Mouse (Mus musculus): ENCODE measurements around the gene Vwa8.
"Not testable (repeated sequence)": the region's sequence is repeated elsewhere in the genome, so short reads cannot be mapped to it uniquely, and the experiment has no call there.

Vwa8 gene

GRCm38 (mm10) chr14:78881563-78881962 is 32.7 kb downstream of the Vwa8 start:
- no peak for DNase-seq (ENCODE audit: low read depth in 2 of 2, low spot score in 2 of 2)

GRCm38 (mm10) chr14:78885915-78886534 is 37.2 kb downstream of the Vwa8 start:
- no peak for DNase-seq (ENCODE audit: low read depth in 2 of 2, low spot score in 2 of 2)

- DNase-seq (ENCODE audit: low read depth in 2 of 2, low spot score in 2 of 2), result no peak
Observed at GRCm38 (mm10) chr14:78886566-78887234, 37.8 kb downstream of the Vwa8 start.

- DNase-seq (ENCODE audit: low read depth in 2 of 2, low spot score in 2 of 2), result not testable (repeated sequence)
Observed at GRCm38 (mm10) chr14:78887494-78887893, 38.6 kb downstream of the Vwa8 start.

DNA sequence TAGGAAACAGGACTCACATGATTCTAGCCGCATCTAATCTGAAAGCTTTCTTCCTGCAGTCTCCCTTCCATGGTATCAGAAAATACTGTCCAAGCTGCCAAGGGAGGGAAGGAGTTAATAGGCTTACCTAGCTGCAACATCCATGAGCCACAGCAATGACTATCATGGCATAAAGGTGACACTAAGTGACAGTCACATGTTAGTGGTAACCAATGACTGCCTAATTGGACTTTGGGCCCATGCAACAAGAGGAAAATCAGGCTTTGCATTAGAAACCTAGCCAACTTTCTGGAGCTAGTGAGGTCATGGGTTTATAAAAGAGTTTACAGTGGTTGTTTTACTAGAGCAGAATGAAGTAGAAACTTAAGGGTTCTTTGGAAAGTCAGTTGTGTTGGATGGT is 46.6 kb downstream of the Vwa8 start:
- no peak for DNase-seq (ENCODE audit: low read depth in 2 of 2, low spot score in 2 of 2)

- DNase-seq (ENCODE audit: low read depth in 2 of 2, low spot score in 2 of 2), result no peak
Observed at GRCm38 (mm10) chr14:78896252-78896651, 47.4 kb downstream of the Vwa8 start.

- no peak for DNase-seq (ENCODE audit: low read depth in 2 of 2, low spot score in 2 of 2)
Observed at GRCm38 (mm10) chr14:78900770-78901169, 51.9 kb downstream of the Vwa8 start.

DNA sequence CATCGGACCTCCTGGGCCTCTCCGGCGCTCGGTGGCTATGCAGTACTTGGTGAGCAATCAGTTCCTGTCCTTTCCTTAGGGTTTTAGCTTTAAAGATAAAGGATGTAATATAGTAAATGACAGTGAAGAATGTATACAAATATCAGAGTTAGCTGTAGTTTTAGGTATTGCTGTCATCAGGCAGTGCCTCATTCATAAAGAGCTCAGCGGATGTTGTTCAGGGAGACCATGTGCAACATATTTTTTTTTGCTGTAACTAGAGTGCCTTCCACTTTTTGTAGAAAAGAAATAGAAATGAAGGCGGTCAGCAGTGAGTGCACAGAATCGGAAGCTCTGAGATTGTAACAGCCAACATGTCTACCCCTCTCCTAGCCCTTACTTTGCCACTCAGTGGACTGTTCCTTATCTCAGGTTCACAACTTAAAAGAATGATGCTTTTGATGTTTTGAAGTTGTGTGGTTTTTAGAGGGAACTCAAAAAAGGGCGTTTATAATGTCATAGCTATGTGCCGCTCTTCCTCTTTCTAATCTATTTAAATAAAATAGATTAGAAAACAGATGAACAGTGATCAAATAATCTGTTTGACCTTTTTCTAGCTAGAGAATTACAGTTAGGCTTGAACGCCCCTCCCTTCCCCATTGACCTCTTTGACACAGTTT is 59.5 kb downstream of the Vwa8 start:
- DNase-seq (ENCODE audit: low read depth in 2 of 2, low spot score in 2 of 2), result peak in 1 of 2 experiments; percentile 9

GRCm38 (mm10) chr14:78912076-78912475 is 63.2 kb downstream of the Vwa8 start:
- no peak for DNase-seq (ENCODE audit: low read depth in 2 of 2, low spot score in 2 of 2)

DNA sequence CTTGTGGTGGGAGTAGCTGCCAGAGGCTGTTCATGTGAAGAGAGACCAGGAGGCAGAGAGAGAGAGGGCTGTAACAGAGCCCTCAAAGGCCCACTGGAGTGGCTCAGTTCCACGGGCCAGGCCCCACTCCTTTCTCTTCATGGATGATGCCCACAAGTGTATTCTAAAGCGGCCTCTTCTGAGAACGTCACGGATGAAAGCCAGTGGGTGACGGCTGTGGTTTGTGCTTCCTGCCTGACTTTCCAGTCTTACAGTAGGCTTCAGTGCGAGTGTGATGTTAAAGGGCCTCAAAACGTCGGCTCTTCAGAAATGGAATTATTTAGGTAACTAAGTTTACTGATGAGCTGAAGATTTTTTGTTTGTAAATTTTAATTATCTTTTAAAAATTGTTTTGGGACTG is 65.3 kb downstream of the Vwa8 start:
- peak; percentile 75 to 77 for DNase-seq (ENCODE audit: low read depth in 2 of 2, low spot score in 2 of 2)

DNA sequence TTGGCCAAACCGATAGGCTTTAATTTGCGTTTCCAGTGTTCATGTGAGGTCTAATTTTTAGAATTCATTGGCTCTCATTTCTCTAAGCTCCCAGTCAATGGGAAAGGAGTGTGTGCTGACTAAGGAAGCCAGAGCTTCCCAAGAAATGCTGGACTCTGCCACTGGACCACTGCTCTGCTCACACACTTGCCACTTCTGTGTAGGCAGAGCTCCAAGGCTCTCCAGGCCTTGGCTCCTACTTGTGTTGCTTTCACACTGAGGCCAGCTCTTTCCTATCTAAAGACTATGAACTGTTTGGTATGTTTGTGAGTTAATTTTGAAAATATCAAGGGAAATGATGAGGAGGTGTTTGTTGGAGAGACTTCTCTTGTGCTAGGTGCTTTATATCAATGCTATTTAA is 67.8 kb downstream of the Vwa8 start:
- no peak for DNase-seq (ENCODE audit: low read depth in 2 of 2, low spot score in 2 of 2)

DNA sequence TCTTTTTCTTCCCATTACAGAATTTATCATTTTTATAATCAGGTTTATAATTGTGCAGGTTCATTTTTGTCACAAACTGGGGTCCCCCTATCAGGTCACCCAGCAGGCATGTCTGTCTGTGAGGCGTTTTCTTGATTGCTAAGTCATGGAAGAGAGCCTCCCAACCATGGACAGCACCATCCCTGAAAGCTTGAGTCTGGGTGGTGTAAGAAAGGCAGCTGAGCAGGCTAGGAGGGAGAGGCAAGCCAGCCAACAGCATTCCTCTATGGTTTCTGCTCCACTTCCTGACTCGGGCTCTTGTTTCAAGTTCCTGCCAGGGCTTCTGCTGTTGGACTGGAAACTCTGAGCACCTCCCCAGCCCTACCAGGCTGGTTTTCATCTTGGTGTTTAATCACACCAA is 72.4 kb downstream of the Vwa8 start:
- no peak for DNase-seq (ENCODE audit: low read depth in 2 of 2, low spot score in 2 of 2)

DNA sequence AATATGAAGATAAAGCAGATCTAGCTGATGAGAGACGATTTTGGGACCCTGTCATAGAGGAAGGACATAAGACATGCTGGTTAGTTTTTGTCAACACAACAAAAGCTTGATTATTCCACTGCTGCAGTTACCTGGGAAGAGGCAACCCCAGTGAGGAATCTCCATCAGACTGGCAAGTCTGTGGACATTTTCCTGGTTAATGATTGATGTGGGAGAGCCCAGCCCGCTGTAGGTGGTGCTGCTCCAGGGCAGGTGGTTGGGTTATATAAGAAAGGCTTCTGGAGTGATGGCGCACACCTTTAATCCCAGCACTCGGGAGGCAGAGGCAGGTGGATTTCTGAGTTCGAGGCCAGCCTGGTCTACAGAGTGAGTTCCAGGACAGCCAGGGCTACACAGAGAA is 74.8 kb downstream of the Vwa8 start:
- no peak for DNase-seq (ENCODE audit: low read depth in 2 of 2, low spot score in 2 of 2)

DNA sequence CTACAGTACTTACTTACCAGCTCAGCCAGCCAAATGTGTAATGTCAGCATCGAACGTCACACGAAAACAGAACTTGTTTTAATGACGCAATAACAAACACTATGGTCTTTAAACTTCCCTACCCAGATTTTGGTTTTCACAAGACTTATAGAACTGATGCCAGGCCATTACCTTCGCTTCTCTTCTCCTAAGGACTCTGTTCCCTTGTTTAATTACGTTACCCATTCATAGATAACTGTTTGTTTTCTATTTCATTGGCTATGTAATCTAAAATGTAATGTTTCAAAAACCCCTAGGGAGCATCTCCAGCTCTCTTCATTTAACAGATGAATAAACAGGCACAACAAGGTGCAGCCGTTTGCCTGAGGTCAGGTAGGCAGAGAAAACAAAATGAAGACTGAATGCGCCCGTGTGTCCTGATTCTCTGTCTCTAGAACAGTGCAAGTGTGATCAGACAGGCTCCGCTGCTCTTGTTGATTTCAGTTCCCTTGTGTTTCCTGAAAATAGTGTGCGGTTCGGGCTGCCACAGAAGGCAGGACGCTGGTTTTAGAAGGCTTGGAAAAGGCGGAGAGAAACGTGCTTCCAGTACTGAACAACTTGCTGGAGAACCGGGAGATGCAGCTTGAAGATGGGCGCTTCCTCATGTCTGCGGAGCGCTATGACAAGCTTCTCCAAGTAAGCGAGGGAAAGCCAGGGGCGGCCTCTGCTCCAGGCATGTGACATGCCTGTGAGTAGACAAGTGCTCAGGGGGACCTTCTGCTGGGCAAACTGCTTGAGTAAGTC is 76.1 kb downstream of the Vwa8 start:
- no peak for DNase-seq (ENCODE audit: low read depth in 2 of 2, low spot score in 2 of 2)

- no peak for DNase-seq (ENCODE audit: low read depth in 2 of 2, low spot score in 2 of 2)
Observed at GRCm38 (mm10) chr14:78932094-78932493, 83.2 kb downstream of the Vwa8 start.

GRCm38 (mm10) chr14:78933399-78933798 is 84.5 kb downstream of the Vwa8 start:
- no peak for DNase-seq (ENCODE audit: low read depth in 2 of 2, low spot score in 2 of 2)

DNA sequence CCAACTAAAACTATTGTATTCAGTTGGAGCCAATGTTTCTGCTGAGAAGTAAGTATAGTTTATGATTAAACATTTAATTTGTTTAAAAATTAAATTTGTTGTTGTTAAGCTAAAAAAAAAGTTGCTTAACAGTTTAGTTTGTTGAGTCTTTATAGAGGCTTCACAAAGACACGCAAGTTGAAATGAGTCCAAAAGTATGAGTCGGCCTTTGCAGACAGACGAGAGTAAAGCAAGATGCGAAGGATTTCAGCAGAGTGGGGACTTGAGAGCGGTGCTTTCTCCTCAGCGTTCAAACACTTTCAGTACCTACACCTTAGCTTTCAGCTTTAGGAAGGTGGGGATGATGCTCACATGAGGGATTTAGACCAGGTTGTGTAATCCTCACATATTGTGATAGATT is 85.7 kb downstream of the Vwa8 start:
- no peak for DNase-seq (ENCODE audit: low read depth in 2 of 2, low spot score in 2 of 2)

- DNase-seq (ENCODE audit: low read depth in 2 of 2, low spot score in 2 of 2), result no peak
Observed at GRCm38 (mm10) chr14:78935796-78936195, 86.9 kb downstream of the Vwa8 start.

- DNase-seq (ENCODE audit: low read depth in 2 of 2, low spot score in 2 of 2), result no peak
Observed at GRCm38 (mm10) chr14:78941741-78942475, 93.1 kb downstream of the Vwa8 start.

DNA sequence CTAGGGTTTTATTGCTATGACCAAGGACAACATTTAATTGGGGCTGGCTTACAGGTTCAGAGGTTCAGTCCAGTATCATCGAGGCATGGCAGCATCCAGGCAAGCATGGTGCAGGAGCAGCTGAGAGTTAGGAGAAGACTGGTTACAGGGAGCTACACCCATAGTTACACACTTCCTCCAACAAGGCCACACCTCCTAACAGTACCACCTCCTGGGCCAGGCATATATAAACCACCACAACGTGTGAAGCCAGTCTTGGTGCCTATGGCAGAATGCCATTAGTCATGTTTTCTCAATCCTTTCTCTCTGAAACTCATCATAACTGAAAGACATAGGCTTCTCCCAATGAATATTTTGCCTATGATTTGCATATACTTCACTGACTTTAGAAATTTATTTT is 106.9 kb downstream of the Vwa8 start:
- no peak for DNase-seq (ENCODE audit: low read depth in 2 of 2, low spot score in 2 of 2)

DNA sequence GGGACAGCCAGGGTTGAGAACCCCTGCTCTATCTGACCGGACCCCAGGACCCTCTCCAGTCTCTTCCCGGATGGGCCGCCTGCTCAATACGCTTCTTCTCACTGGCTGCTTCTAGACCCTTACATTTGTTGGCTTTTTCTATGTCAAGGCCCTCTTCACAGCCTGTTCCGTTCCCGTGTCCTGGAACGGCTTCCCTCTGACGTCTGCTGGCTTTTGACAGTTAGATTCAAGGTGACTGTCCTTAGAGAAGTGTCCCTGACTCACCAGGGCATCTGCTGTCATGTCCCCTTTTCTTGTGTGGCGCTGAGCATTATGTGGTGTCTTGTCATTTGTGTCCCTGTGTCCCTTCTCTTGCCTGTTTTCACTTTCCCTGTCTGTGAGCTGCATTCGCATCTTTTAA is 121.8 kb downstream of the Vwa8 start:
- DNase-seq (ENCODE audit: low read depth in 2 of 2, low spot score in 2 of 2), result no peak
